Mouse (Mus musculus): ENCODE results near the gene Faim.

DNA sequence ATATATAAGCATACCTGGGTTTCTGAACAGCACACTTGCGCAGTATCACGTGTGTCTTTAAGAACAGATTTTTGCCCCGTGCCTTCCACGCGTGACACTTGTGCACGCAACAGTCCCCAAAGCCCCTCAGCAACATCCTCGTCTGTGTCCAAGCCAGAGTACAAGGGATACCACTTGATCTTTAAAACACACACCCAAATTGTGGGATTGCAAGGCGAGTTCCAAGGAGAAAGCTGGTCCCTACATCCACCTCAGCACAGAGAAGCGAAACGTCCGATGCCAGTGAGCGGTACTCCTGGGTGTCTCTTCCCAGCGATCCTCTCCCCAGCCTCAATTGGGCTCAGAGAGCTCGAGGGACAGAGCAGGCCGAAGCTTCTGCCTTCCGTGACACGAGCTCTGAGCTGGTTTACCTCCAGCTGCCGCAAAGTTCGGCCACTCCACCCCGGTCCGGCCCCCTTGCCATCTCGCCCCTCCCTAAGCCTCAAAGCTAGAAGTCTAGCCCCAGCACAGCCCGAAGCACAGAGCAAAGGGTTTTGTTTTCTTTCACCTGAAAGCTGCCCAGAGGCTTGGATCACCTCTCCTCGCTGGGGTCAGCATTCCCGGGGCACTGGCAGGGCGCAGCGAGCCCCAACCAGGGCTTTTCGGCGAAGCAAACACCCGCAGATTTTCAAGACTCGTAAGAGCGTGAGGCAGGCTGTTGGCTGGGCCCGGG lies 31.6 kb upstream of the Faim start:
- no peak for TF ChIP-seq CTCF (IDR thresholded peaks at IDR 0.05; ENCODE audit: extremely low read depth, insufficient read length, insufficient replicate concordance, low read depth, low read length)
- TF ChIP-seq POLR2A (IDR thresholded peaks at IDR 0.05; ENCODE audit: low read depth, low read length): no peak
